Mouse (Mus musculus): ENCODE results near the gene Saa2. TPM values are rescaled to one million over a fixed set of nuclear protein-coding genes. Genes with fewer than 3 reads are reported as not detected.

The Saa2 gene
- polyA plus RNA-seq (2012) = not detected in 2 replicates

GRCm38 (mm10) chr7:46751490-46751889, at the start of gene Saa2:
Saa2 (plus strand) TSS chr7:46751790.
- TF ChIP-seq GATA1 (IDR thresholded peaks at IDR 0.05; ENCODE audit: low read length) = no peak

DNA sequence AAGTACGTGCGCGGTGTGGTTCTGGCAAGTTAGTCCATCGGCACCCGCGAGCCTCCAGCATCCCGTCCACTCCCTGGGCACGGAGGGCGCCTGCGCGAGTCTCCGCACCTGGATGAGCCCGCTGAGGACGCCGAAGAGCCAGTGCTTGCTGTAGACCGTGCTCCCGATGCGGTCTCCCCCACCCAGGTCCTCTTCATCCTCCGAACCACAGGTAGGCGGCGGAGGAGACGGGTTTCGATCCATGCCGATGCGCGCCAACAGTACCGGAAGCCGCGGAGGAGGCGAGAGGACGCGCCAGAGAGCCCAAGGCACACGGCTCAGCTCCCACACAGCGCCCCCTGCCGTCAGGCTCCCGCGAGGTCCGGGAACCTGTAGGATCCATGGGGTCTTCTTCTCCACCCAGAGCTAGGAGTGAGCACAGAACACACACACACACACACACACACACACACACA, 41.2 kb upstream of the Saa2 start, which contains the start of gene Saal1:
Gene Saal1 (minus strand): TSS at position 291 of the 455 bp plus-strand sequence.
- no peak for TF ChIP-seq GATA1 (IDR thresholded peaks at IDR 0.05; ENCODE audit: low read length)

DNA sequence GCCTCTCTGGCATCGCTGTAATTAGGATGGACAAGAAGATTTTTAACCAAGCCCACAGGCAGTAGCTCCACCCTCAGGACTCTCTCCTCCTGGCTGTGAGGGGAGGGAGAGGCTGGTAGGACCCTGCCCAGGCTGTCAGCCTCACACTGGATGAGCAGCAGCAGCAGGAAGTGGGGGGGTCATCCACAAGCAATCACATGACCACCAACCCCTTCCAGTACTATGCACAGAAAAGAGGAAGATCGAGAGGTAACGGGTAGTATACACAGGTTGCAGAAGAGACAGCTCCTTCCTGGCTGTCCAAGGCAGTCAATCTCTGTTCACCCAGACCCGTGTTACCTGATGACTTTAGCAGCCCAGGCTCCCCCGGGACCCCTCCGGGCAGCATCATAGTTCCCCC, 39.3 kb upstream of the Saa2 start:
- TF ChIP-seq GATA1 (IDR thresholded peaks at IDR 0.05; ENCODE audit: low read length) = no peak

DNA sequence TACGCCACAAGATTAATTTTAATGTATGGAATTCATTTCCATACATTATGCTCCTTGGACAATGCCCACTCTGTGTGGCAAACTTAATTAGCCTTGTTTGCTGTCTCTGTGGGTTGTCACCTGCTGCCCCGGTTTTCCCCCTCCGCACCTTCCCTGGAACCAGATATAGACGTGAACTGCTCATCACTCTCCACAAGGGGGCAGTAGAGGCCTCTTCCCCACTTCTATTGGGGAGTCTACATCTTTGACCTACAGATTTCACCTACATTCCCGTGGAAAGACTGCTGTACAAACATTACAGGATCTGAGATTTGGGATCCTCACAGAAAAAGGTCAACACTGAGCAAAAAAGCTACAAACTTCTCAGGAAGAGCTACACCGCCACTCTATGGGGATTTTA, 37.1 kb upstream of the Saa2 start:
- no peak for TF ChIP-seq GATA1 (IDR thresholded peaks at IDR 0.05; ENCODE audit: low read length)

GRCm38 (mm10) chr7:46715600-46715999, 36.0 kb upstream of the Saa2 start, which contains the start of gene Saa3:
Saa3 (minus strand) TSS chr7:46715700.
- no peak for TF ChIP-seq GATA1 (IDR thresholded peaks at IDR 0.05; ENCODE audit: low read length)

DNA sequence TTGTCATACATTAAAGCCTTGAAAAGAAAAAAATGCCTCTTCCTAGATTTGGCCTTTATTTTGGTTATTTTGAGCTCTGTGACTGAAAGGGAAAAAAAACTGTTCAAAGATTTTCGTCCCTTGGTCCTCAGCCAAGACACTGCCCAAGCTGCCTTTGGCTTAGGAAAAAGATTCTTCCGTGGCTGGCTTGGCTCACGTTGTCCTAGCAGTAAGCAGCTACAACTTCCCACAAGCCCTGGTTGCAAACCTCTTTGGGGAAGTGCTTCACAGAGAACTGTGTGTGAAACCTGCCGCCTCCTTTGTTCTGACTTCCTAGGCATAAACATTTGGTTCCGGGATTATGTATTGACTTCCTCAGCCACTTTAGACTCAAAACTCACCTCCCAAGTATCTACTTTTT, 34.7 kb upstream of the Saa2 start:
- no peak for TF ChIP-seq GATA1 (IDR thresholded peaks at IDR 0.05; ENCODE audit: low read length)

GRCm38 (mm10) chr7:46718591-46719270, 32.9 kb upstream of the Saa2 start:
- TF ChIP-seq GATA1 (IDR thresholded peaks at IDR 0.05; ENCODE audit: low read length) = no peak

DNA sequence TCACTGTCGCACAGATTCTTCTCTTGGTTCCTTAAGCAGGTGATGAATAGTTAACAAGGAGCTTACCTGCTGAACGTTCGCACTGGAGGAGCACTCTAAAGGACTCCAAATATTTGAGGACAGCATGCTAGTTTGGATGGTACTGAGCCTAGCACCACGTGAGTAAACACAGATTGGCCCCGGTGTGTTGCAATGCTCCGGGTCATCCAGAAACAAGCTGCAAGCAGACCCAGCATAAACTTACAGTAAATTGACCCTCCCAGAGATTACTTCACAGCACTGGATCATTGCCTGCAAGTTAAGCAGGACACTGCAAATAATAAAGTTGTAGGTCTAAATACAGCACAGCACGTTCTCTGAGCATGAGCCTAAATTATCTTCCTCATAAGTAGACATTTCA, 32.1 kb upstream of the Saa2 start:
- TF ChIP-seq GATA1 (IDR thresholded peaks at IDR 0.05; ENCODE audit: low read length) = no peak

GRCm38 (mm10) chr7:46720460-46720859, 31.1 kb upstream of the Saa2 start:
- no peak for TF ChIP-seq GATA1 (IDR thresholded peaks at IDR 0.05; ENCODE audit: low read length)

DNA sequence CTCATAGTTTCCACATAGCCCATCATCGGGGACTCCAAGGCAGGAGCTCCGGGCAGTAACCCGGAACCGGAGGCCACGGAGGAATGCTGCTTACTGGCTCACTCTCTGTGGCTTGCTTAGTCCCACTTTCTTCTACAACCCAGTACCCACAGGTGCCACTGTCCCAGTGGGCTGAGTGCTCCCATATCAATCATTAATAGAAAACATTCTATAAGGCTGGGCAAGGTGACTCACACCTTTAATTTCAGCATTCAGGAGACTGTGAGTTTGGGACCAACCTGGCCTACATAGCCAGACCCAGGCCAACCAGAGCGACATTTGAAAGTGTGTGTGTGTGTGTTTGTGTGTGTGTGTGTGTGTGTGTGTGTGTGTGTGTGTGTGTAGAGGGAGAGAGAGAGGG, 28.2 kb upstream of the Saa2 start:
- no peak for TF ChIP-seq GATA1 (IDR thresholded peaks at IDR 0.05; ENCODE audit: low read length)

GRCm38 (mm10) chr7:46723849-46724248, 27.7 kb upstream of the Saa2 start:
- TF ChIP-seq GATA1 (IDR thresholded peaks at IDR 0.05; ENCODE audit: low read length) = no peak

DNA sequence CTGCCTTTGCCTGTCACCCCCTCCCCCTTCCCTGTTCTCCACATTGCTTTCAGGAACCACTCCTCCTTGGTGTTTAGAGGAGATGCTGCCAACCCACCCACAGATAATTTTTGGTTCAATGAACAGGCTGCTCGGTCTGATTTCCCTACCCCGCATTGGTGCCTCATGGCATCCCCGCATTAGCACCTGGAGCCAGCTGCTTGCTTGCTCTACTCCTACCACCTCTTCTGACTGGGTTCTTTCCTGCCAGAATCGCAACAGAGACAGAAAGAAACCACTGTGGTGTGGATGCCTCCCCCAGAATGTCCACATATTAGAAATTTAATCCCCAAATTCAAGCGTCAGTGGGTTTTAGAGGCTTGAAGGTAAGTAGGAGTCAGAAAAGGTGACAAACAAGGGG, 27.2 kb upstream of the Saa2 start:
- no peak for TF ChIP-seq GATA1 (IDR thresholded peaks at IDR 0.05; ENCODE audit: low read length)

- TF ChIP-seq GATA1 (IDR thresholded peaks at IDR 0.05; ENCODE audit: low read length) = no peak
Measured at GRCm38 (mm10) chr7:46727584-46727983, 24.0 kb upstream of the Saa2 start.

- TF ChIP-seq GATA1 (IDR thresholded peaks at IDR 0.05; ENCODE audit: low read length) = no peak
Measured at GRCm38 (mm10) chr7:46732458-46732857, 19.1 kb upstream of the Saa2 start, which contains the start of gene Saa4. Saa4 (minus strand) TSS chr7:46732603.

DNA sequence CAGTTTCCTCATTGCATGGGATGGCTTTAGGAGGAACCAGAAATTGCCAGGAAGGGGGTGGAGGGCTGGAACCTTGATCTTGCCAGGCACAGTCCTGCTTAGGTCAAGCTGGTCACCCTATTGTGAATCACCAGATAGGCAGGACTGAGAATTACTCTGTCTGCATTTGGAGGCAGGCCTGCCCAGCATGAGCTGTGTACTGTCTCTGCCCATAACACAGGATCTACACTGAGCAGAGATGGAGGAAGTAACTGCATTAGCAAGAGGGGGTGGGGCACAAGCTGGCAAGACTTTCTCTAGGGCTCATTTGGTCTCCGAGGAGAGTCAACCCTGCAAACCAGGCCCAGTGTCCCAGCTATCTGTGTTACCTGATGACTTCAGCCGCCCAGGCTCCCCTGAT, 16.6 kb upstream of the Saa2 start:
- no peak for TF ChIP-seq GATA1 (IDR thresholded peaks at IDR 0.05; ENCODE audit: low read length)

- no peak for TF ChIP-seq GATA1 (IDR thresholded peaks at IDR 0.05; ENCODE audit: low read length)
Measured at GRCm38 (mm10) chr7:46738561-46739460, 12.8 kb upstream of the Saa2 start.
